Mouse (Mus musculus) embryonic facial prominence, embryonic 12.5 days (tissue): ENCODE measurements at regions not wholly inside any gene's neighbourhood (a gene's known extent, or its start where the extent isn't known, plus 50 kb on each side); places are given as distances from the start of the nearest gene placed in this dataset.

ENCODE experiments used
- ATAC-seq: fragments of 200-750 bp; cut with Nextera tagmentation; 2 replicates; pipeline ENCODE4 v1.8.0; 2017; ENCODE audit not compliant: insufficient number of reproducible peaks, insufficient read depth, low FRiP score, low TSS enrichment
- H3K27ac ChIP-seq: fragments of 300-500 bp; sonication (generic); 2 replicates; pipeline ENCODE4 v1.5.1; 2016; ENCODE audit warnings: mild to moderate bottlenecking
- H3K27me3 ChIP-seq: fragments of 300-500 bp; sonication (generic); 2 replicates; pipeline ENCODE4 v1.6.1; 2016; ENCODE audit warnings: mild to moderate bottlenecking, moderate library complexity
- H3K36me3 ChIP-seq: fragments of 300-500 bp; sonication (generic); 2 replicates; pipeline ENCODE4 v1.6.1; 2016; ENCODE audit warnings: mild to moderate bottlenecking
- H3K4me1 ChIP-seq: fragments of 300-500 bp; sonication (generic); 2 replicates; pipeline ENCODE4 v1.6.1; 2016
- H3K4me2 ChIP-seq: fragments of 300-500 bp; sonication (generic); replicated peaks from 2 replicates; pipeline ENCODE4 v1.6.1; 2016; ENCODE audit warnings: mild to moderate bottlenecking, moderate library complexity
- H3K4me3 ChIP-seq: fragments of 300-500 bp; sonication (generic); 2 replicates; pipeline ENCODE4 v1.5.1; 2016; ENCODE audit warnings: mild to moderate bottlenecking
- H3K9ac ChIP-seq: fragments of 300-500 bp; sonication (generic); 2 replicates; pipeline ENCODE4 v1.6.1; 2016; ENCODE audit warnings: mild to moderate bottlenecking, moderate library complexity
- H3K9me3 ChIP-seq: fragments of 300-500 bp; sonication (generic); 2 replicates; pipeline ENCODE4 v1.6.1; 2016; ENCODE audit warnings: mild to moderate bottlenecking, moderate library complexity
- WGBS: fragments of 180-500 bp; shearing (Covaris S2); methylation state at CpG from one replicate; pipeline ENCODE4 v1.1.7; 2016; 5-methylcytosine and 5-hydroxymethylcytosine counted together

- Histone ChIP-seq H3K4me2 (no peak overlapping the region), H3K36me3 (no peaks in the 10 kb centered on the region), H3K4me3 (no peak overlapping the region), H3K27me3 (0 out of 2 replicates have a peak, but pooled peaks cover 4% of the 10 kb centered on the region), H3K27ac (no peak overlapping the region), H3K9me3 (no peaks in the 10 kb centered on the region), H3K4me1 (peaks cover 3% of the 10 kb centered on the region; the same call in 1 of the 2 replicates), H3K9ac (no peak overlapping the region)
- 46% methylated on average over 3 of the region's 3 CpGs for WGBS
- no peak for ATAC-seq
These were observed 567.6 kb downstream of the Adgrl2 start for GRCm38 (mm10) chr3:148422720-148423119.

GRCm38 (mm10) chr3:148422205-148422604 is 568.1 kb downstream of the Adgrl2 start:
- WGBS = 67% methylated on average over 2 of the region's 2 CpGs
- Histone ChIP-seq H3K36me3 (no peaks in the 10 kb centered on the region), H3K9ac (no peak overlapping the region), H3K4me2 (no peak overlapping the region), H3K27me3 (0 out of 2 replicates have a peak, but pooled peaks cover 4% of the 10 kb centered on the region), H3K4me1 (peaks cover 3% of the 10 kb centered on the region; the same call in 1 of the 2 replicates), H3K4me3 (no peak overlapping the region), H3K27ac (no peak overlapping the region), H3K9me3 (no peaks in the 10 kb centered on the region)
- no peak for ATAC-seq

GRCm38 (mm10) chr3:148420303-148420702 is 570.1 kb downstream of the Adgrl2 start:
- Histone ChIP-seq H3K4me1 (peaks cover 3% of the 10 kb centered on the region; the same call in 1 of the 2 replicates), H3K4me2 (no peak overlapping the region), H3K27me3 (no peaks in the 10 kb centered on the region), H3K27ac (no peak overlapping the region), H3K9me3 (no peaks in the 10 kb centered on the region), H3K36me3 (no peaks in the 10 kb centered on the region), H3K4me3 (no peak overlapping the region), H3K9ac (no peak overlapping the region)
- WGBS = 85% methylated on average over 5 of the region's 5 CpGs
- no peak for ATAC-seq

DNA sequence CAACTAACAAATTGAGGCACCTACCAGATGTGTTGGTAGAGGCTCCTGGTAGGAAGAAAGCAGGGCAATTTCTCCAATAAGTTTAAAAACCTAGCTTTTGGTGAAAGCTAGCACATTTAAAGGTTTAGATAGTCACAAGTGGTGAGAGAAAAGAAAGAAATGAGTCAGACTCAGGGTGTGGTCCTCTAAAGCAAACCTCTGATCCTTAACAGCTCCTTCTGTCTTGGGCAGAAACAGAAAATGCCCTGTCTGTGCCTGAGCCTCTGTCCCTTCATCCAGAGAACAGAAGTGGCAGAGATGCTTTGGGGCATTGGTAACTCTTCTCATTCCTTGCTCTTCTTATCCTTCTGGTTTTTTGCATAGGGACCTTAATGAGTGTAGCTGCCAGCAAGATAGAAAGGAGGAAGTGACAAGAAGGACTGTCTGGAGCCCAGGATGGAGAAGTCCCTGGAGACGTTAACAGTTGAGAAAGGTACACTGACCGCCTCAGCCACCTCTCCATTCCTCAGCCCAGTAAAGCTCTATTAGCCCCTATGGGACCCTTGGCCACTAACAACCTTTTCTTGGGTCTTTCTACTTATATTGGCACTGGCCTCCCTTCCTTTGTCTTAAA is 570.8 kb downstream of the Adgrl2 start:
- Histone ChIP-seq H3K9ac (no peak overlapping the region), H3K4me1 (peaks cover 3% of the 10 kb centered on the region; the same call in 1 of the 2 replicates), H3K36me3 (no peaks in the 10 kb centered on the region), H3K27ac (no peak overlapping the region), H3K4me2 (no peak overlapping the region), H3K9me3 (no peaks in the 10 kb centered on the region), H3K4me3 (no peak overlapping the region), H3K27me3 (no peaks in the 10 kb centered on the region)
- WGBS = 81% methylated on average over 2 of the region's 2 CpGs
- no peak for ATAC-seq

DNA sequence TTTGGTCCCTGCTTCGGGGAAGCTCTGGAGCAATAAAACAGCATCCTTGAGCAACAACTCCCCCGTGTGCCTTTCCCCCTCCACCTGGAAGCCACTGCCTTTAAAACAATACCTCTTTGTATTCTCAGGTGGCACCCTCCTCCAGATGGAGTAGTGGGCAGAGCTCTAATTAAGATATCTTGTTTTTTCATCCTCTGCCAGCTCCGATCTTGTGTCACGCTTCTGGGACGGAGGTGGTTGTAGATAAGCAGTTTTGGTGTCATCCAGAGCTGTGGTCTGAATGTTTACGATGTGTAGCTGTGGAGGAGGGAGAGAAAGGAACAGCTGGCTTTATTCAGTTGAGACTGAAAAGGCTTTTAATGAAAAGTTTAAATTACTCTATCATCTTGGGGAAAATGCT is 572.3 kb downstream of the Adgrl2 start:
- no peaks in the 10 kb centered on the region for H3K9me3 ChIP-seq
- no peak overlapping the region for H3K9ac ChIP-seq
- H3K27ac ChIP-seq = no peak overlapping the region
- H3K4me1 ChIP-seq = peaks cover 3% of the 10 kb centered on the region; the same call in 1 of the 2 replicates
- no peaks in the 10 kb centered on the region for H3K36me3 ChIP-seq
- no peak overlapping the region for H3K4me3 ChIP-seq
- no peaks in the 10 kb centered on the region for H3K27me3 ChIP-seq
- 13% methylated on average over 6 of the region's 6 CpGs for WGBS
- ATAC-seq = no peak
- no peak overlapping the region for H3K4me2 ChIP-seq

- Histone ChIP-seq H3K27ac (no peak overlapping the region), H3K9me3 (no peaks in the 10 kb centered on the region), H3K9ac (no peak overlapping the region), H3K4me2 (no peak overlapping the region), H3K27me3 (no peaks in the 10 kb centered on the region), H3K36me3 (no peaks in the 10 kb centered on the region), H3K4me1 (peaks cover 3% of the 10 kb centered on the region; the same call in 1 of the 2 replicates), H3K4me3 (no peak overlapping the region)
- WGBS = 74% methylated on average over 7 of the region's 7 CpGs
- ATAC-seq = no peak
These were observed 574.9 kb downstream of the Adgrl2 start for GRCm38 (mm10) chr3:148415443-148415842.

GRCm38 (mm10) chr3:148413027-148413426 is 577.3 kb downstream of the Adgrl2 start:
- 71% methylated on average over 1 of the region's 1 CpGs for WGBS
- no peaks in the 10 kb centered on the region for H3K9me3 ChIP-seq
- no peak for ATAC-seq

DNA sequence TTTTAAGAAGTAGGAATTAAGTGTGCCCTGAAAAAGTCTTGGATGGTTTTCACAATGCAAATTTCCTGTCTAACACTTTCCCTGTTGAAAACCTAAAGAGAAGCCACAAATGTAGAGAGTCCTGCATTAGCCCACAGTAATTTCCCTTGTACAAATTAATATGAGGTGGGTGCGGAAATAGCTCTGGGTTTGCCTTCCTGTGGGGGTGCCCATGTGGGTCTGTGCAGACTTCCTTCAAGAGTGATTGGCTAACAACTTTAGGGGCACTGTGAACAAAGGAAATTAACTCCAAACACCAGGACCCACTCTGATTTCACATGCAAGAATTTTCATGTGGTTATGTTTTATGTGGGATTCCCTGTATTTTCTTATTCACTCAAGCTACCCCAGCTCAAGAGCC is 578.2 kb downstream of the Adgrl2 start:
- no peak overlapping the region for H3K4me3 ChIP-seq
- H3K27ac ChIP-seq = no peak overlapping the region
- WGBS = 61% methylated on average over 1 of the region's 1 CpGs
- H3K4me2 ChIP-seq = no peak overlapping the region
- ATAC-seq = no peak
- no peaks in the 10 kb centered on the region for H3K9me3 ChIP-seq
- no peaks in the 10 kb centered on the region for H3K4me1 ChIP-seq
- no peak overlapping the region for H3K9ac ChIP-seq
- H3K36me3 ChIP-seq = no peaks in the 10 kb centered on the region
- no peaks in the 10 kb centered on the region for H3K27me3 ChIP-seq

More at GRCm38 (mm10) chr3:148413027-148413426, 577.3 kb downstream of the Adgrl2 start:
- no peak overlapping the region for H3K4me2 ChIP-seq
- H3K4me1 ChIP-seq = peaks cover under 1% of the 10 kb centered on the region; the same call in 1 of the 2 replicates
- no peaks in the 10 kb centered on the region for H3K36me3 ChIP-seq
- H3K4me3 ChIP-seq = no peak overlapping the region
- no peak overlapping the region for H3K27ac ChIP-seq
- no peak overlapping the region for H3K9ac ChIP-seq
- H3K27me3 ChIP-seq = no peaks in the 10 kb centered on the region

- H3K4me2 ChIP-seq = no peak overlapping the region
- no peak overlapping the region for H3K4me3 ChIP-seq
- no peaks in the 10 kb centered on the region for H3K27me3 ChIP-seq
- H3K9me3 ChIP-seq = no peaks in the 10 kb centered on the region
- no peak for ATAC-seq
- 15% methylated on average over 7 of the region's 7 CpGs for WGBS
- no peaks in the 10 kb centered on the region for H3K4me1 ChIP-seq
- H3K9ac ChIP-seq = no peak overlapping the region
- no peaks in the 10 kb centered on the region for H3K36me3 ChIP-seq
- H3K27ac ChIP-seq = no peak overlapping the region
These were observed 592.0 kb downstream of the Adgrl2 start for GRCm38 (mm10) chr3:148398349-148398748.

DNA sequence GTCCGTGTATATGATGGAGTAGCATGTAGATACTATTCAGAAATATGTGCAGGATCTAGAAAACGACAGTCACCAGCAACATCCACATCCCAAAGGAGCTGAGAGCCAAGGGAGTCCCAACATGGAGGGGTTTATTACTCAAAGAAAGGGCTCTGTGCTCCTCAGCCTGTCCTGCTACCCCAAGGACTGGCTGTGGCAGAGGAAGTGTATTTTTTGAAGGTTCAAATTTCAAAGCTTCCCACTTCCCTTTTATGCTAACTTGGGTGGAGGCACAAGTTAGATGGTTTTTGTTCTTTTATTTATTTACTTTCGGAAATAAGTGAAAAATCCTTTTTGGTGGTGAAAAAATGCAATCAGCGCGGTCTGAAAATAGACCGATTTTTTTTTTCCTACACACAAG is 602.8 kb downstream of the Adgrl2 start:
- Histone ChIP-seq H3K4me3 (no peak overlapping the region), H3K27ac (no peak overlapping the region), H3K27me3 (no peaks in the 10 kb centered on the region), H3K4me2 (no peak overlapping the region), H3K4me1 (peaks cover 9% of the 10 kb centered on the region; the same call in 1 of the 2 replicates), H3K9me3 (no peaks in the 10 kb centered on the region), H3K9ac (no peak overlapping the region), H3K36me3 (no peaks in the 10 kb centered on the region)
- no peak for ATAC-seq
- WGBS = 49% methylated on average over 6 of the region's 6 CpGs

GRCm38 (mm10) chr3:148385712-148386111 is 604.6 kb downstream of the Adgrl2 start:
- Histone ChIP-seq H3K9me3 (no peaks in the 10 kb centered on the region), H3K27me3 (no peaks in the 10 kb centered on the region), H3K9ac (no peak overlapping the region), H3K4me3 (no peak overlapping the region), H3K27ac (no peak overlapping the region), H3K4me1 (peaks cover 9% of the 10 kb centered on the region; the same call in 1 of the 2 replicates), H3K36me3 (no peaks in the 10 kb centered on the region), H3K4me2 (no peak overlapping the region)
- 94% methylated on average over 7 of the region's 7 CpGs for WGBS
- no peak for ATAC-seq

DNA sequence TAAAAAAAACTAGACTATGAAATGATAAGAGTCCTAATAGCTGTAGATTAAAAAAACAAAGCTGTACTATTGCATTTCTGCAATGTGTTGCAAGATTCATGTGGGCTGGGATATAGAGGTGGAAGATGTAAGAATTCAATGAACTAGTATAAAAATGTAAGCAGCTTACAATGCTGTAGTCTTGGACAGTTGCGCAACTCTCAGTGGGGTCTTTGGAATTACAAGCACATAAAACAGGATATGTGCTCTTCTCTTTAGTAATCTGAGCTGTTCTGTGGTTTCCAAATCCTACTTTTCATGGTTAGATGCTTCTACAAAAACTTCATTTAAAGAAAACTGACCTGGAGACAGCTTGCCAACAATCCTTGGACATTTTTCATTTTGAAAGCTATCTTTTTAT is 609.3 kb downstream of the Adgrl2 start:
- H3K36me3 ChIP-seq = no peaks in the 10 kb centered on the region
- WGBS = 95% methylated on average over 1 of the region's 1 CpGs
- no peak overlapping the region for H3K27ac ChIP-seq
- no peak for ATAC-seq
- no peaks in the 10 kb centered on the region for H3K27me3 ChIP-seq
- H3K4me3 ChIP-seq = no peak overlapping the region
- no peak overlapping the region for H3K4me2 ChIP-seq
- H3K9ac ChIP-seq = no peak overlapping the region
- H3K9me3 ChIP-seq = no peaks in the 10 kb centered on the region
- no peaks in the 10 kb centered on the region for H3K4me1 ChIP-seq
